Mouse (Mus musculus): ENCODE measurements around the gene Elovl1.

Elovl1 gene

DNA sequence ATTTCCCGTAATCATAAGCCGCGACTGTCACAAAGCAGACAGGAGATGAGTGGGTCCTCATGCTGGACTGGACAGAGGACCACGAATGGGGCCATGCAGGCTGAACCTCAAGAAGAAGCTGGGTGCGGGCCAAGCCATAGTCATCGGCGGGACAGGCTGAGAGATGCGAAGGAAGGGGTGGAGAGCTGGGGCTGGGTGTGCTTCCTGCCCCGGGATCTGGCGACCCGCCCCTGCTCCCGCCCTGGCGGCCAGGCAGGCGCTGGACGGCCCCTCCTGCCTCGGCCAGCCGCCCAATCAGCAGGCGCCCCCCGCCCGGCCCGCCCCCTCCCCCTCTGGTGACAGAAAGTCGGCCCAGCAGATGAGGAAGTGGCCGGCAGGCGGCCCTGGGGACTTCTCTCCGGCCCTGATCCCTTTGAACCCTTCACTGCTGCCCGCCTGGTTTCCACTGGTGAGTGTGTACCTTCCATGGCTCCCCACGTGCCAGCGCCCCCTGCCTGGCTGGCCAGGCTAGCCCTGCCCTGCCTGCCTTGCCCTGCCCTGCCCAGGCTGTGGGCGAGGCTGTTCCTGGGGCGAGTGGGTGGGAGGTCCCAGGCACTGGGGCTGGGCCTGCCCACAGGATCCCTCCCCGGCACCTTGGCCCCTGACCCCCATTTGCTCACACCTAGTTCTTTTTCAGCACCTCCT lies at the start of gene Elovl1:
Gene Elovl1 (plus strand): TSS at position 326 of the 684 bp plus-strand sequence.
- peak; percentile 81 for DNase-seq (ENCODE audit: low spot score)

DNA sequence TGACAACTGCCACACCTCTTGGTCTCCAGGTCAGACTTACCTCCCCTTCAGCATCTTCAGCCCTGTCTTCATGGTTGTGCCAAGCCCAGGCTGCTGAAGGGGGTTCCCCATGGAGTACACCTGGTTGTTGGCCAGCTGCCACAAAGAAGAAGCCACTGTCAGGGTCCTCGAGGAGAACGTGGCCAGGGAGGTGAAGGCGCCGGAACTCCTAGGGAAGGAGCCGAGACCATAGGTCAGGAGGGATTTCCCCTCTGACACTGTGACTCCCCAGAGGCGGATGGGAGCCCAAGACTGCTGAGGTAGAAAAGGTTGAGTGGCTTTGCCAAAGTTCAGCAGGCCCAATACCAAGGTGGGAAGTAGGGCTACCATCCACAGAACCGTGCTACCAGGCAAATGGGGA lies 44.6 kb upstream of the Elovl1 start:
- no peak for DNase-seq (ENCODE audit: low spot score)

DNA sequence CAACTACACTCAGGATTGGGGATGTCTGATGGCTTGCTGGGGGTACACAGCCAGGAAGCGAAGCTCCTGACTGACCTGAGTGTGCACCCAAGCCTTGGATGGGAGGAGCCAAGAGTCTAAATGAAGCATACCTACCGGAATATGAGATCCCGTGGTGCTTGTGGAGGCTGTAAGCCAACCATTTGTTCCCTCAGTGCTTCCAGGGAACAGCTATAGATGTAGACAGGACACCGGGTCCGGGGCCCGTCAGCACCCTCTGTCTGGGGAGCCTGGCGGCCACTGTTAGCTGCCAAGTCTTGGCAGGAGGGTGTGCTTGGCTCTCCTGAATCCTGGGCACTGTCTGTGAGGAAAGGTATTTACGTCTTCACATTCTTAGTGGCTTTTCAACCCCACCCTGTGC lies 40.6 kb upstream of the Elovl1 start:
- no peak for DNase-seq (ENCODE audit: low spot score)

DNA sequence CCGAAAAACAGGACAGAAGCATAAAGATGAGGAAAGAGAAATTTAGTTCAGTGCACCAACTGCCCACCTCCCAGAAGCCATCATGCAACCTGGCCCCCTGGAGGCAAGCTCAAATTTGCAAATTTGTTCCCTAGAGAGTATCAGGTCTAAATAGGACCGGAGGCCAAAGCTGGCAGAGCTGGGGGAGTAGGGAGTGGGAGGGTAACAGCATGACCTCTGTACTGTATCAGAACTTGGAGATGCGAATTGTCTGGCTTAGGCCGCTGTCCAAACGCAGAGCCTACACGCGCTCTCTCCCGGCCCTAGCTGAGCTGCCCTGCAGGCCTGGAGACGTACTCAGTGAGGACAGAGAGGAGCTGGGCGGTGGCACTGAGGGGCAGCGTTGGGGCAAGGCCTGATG lies 37.7 kb upstream of the Elovl1 start:
- DNase-seq (ENCODE audit: low spot score), result no peak

DNA sequence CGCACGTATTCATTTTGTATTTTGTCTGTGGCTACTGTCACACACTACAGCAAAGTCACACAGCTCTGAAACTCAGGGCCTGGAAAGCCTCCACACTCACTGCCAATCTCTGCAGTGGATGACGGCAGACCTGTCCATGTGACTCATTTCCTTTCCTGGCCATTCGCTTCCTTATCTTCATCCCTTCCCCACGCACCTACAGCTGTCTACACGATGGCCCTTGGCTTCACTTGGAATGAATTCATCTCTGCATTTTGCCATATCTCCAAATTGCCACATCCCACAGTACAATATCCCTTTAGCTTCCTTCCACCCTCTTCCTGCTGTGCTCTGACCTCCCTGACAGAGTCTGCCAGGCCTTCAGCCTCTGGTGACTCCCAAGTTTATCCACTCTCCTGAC lies 33.4 kb upstream of the Elovl1 start:
- no peak for DNase-seq (ENCODE audit: low spot score)

DNA sequence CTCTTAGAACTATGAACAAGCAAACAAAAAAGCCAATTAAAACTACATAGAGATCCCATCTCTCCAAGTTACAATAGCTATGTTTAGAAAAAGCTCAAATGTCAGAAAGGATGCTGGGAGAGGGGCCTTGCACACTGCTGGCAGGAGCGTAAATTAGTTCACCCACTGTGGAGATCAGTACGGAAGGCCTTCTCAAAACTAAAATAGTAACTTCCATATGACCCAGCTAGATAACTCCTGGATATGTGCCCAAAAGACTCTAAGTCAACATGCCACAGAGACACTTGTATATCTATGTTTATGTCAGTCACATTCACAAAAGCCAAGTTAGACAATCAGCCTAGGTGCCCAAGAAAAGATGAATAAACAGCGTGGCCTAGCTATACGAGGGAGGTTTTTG lies 32.6 kb upstream of the Elovl1 start:
- DNase-seq (ENCODE audit: low spot score), result no peak

DNA sequence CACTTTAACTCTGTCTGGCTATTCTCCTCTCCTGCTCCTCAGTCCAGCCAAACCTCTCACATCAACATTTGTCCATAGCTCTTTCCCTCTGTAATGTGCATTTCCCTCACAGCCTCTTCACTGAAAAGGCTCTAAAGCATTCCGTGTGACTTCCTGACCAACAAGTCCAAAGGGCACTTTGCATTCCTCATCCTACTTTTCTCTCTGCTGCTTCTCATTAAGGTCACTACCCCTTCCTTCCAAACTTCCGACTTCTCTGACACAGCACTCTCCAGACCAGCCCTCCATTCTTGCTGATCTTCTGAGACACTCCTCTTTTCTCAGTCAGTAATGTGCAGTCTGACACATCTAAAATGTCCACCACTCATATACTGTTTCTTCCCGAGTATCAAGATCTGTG lies 31.5 kb upstream of the Elovl1 start:
- DNase-seq (ENCODE audit: low spot score), result no peak

DNA sequence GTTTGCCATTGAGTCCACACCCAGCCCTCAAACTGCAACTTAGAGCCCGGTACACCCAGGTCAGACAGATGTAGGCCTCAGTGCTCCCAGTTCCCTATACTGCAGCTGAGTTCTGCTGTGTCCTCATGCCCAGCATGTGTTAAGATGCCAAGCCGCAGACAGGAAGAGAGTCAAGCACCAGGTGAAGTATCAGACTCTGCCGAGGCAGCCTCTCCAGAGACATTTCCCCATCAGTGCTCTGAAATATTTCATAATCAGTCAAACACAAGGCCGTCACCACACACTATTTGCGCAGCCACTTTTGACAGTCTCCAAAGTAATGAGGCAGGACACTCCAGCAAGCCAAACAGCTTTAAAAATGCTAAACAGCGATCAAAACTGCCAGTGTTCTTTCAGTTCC lies 29.5 kb upstream of the Elovl1 start:
- DNase-seq (ENCODE audit: low spot score), result no peak

DNA sequence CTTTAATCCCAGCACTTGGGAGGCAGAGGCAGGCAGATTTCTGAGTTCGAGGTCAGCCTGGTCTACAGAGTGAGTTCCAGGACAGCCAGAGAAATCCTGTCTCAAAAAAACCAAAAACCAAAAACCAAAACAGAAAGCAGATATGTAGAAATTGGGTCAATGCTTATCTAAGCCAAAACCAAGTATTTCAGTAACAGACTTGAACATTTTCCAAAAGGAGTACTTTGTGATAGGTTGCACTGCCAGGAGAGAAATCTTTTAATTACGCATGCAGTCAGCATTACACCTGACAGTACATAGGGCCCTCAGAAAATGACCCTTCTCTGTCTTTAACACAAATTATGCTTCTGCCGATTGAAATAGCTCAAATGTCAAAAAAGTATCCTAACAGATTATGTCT lies 26.5 kb upstream of the Elovl1 start:
- DNase-seq (ENCODE audit: low spot score), result no peak

DNA sequence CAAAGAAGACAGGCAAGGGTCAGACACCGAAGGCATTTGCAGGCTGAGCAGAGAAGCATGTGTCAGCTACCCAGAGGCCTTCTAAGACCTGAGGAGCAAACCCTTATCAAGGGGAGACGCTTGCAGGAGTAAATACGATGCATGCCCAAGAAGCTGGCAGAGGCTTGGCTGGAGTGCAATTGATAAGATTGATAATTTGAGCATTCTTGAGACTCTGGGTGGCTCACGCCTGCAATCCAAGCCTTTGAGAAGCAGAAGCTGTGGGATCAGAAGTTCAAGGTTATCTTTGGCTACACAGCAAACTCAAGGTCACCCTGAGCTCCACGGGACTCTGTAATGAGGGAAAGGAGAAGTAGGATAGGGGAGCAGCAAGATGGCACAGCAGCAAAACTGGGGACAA lies 26.0 kb upstream of the Elovl1 start:
- no peak for DNase-seq (ENCODE audit: low spot score)

DNA sequence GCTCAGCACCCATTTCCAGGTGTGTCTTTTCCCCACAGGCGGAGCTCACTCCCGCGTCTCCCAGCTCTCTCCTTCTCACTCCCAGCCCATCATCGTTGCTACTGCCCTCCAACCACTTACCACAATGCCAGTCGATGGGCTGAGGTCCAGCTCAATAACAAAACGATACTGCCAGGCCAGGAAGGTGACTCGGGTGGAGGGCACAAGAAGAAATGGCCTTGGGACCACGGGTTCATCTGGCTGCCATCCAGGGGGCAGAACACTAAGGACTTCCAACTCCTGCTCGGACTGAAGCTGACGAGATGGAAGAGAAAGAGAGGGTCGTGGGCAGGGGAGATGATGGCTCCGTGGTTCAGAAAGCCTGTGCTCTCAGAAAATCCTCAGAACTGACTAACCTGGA lies 25.2 kb upstream of the Elovl1 start:
- no peak for DNase-seq (ENCODE audit: low spot score)

DNA sequence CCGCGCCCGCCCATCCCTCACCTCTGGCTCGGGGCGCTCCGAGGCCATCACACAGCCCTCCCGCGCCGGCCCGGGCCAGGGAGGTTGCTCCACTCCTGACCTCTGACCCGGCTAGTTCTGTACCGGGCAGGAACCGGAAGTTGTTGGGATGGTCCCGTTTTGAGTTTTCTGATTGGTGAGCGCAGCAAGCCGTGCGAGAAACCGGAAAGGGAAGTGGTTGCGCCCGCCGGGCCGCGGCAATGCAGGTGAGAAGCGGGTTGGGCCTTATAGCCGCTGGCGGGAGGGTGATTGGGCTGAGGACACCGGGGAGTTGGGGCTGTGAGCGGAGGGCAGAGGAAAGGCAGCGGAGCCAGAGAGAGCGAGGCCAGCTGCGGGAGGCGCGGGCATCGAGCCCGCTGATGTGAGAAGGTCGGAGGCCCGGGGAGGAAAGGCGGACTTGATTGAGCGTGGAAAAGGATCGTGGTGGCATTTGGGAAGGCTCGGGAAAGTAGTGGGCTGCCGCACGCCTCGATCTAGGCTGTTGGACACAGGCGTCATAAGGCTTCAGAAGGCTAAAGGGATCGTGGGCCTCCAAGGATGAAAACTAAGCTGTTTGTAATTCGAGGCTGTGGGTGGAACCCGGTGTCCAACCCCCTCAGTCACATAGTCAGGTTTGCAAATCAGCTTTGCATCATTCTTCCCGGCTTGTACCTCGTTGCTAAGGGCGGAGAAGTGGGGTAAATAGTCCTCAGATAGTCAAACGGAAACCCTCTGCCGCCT lies 18.6 kb upstream of the Elovl1 start, which contains the start of the genes Szt2 and Med8:
Gene Szt2 (minus strand): TSS at position 132 of the 759 bp plus-strand sequence.
Gene Med8 (plus strand): TSS at position 196 of the 759 bp plus-strand sequence.
- peak; percentile 91 for DNase-seq (ENCODE audit: low spot score)

DNA sequence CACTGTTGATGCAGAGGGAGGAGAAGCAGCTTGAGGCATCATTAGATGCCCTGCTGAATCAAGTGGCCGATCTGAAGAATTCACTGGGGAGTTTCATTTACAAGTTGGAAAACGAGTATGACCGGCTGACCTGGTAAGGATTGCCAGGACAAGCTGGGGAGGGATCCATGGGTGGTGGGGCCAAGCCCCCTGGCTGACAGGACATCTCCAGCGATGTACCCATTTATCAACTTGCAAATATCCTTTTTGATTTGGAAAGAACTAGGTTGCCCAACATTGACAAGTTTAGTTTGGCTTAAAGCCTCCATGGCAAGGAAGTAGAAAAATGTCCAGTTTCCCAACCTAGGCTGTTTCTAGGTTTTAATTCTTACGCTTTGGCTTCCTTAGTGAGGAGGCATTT lies 17.0 kb upstream of the Elovl1 start:
- no peak for DNase-seq (ENCODE audit: low spot score)

DNA sequence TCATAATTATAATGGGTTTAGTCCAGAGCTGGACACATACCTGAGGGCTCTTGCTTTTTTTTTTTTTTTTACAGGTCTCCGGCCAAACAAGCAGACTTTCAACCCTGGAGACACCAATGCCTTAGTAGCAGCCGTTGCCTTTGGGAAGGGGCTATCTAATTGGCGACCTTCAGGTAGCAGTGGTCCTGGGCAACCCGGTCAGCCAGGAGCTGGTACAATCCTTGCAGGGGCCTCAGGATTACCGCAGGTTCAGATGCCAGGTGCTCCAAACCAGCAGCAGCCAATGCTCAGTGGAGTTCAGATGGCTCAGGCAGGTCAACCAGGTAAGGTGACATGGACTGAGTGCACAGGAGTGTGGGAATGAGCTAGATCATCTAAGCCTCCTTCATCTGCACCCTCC lies 14.3 kb upstream of the Elovl1 start:
- DNase-seq (ENCODE audit: low spot score), result no peak

DNA sequence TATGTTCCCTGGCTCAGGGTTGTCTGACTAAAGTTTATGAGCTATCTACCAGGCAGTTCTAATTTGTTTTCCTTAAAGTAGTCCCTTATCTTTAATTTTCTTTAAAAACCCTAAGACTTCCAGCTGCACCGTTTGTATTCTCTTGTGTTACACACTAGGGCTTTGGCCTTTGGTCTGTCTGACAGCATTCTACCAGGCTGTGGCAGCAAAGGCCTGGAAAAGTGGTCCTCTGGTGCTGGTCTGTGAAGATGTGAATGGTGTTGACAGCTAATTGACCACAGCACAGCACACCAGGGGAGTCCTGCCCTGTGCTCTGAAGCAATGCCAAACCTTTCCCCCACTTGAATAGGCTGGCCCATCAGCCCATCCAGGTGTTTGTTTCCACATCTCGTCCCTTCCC lies 12.1 kb upstream of the Elovl1 start:
- peak; percentile 27 for DNase-seq (ENCODE audit: low spot score)

DNA sequence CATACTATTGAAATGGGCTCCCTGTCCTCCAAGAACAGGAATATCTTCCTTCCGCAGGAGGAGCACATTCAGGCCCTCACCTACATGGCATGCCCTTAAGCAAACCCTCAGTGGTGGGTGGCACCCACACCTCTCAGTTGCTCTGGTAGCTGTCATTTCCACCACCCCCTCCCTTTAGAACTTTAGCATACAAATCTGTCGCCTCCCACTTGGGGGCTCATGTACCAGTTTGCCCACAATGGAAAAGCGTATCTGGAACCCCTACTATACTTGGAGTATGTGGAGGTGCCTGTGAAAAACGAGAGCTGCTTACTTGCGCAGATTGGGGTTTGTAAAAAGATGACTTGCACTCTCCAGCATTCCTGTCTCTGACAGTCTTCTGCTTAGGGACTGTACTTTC lies 11.6 kb upstream of the Elovl1 start:
- DNase-seq (ENCODE audit: low spot score), result no peak

DNA sequence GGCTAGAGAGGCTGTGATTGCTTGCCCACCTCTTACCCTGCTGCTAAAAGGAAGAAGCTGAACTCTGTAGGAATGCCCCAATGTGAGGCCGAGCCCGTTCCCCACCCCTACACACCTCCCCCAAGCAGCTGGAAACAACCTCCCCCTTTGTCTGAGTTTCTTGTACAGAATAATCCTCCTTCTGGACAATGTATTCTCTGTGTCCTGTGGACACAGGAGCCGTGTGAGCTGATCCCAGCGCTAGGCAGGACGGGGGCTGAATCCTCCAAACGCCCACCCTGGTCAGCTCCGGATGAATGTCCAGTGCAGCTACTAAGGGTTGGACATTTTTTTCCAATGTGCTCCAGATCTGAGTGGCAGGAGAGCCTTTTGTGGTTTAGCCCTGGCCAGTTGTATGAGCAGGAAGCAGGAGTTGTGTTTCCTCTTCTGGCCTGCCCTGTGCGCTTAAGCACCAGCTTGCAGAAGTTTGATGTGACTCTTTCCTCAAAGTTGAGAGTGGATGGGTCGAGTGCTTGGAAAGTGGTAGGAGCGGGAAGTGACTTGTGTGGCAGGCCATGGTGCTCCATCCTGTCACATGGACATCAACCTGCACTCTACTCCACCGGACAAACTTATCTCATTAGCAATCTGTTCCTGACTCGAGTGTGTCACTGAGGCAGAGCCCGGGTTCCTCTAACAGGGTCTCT lies 10.6 kb upstream of the Elovl1 start:
- DNase-seq (ENCODE audit: low spot score), result peak; percentile 34

DNA sequence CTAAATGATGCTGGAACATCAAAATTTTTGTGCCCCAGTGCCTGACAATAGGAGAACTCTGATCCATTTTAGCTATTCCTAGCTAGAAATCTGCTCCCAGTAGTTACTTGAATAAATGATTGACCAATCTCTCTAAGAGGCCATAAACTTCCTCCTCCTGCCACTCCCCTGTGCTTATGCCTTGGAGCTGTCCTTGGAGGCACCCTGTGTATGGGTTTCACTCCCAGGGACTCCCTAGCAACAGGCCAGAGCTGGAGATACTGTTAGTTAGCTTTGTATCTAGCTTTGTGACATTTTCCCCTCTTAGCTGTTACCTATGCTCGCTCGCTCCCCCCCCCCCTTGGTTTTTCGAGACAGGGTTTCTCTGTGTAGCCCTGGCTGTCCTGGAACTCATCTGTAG lies 6.5 kb upstream of the Elovl1 start:
- DNase-seq (ENCODE audit: low spot score), result no peak

DNA sequence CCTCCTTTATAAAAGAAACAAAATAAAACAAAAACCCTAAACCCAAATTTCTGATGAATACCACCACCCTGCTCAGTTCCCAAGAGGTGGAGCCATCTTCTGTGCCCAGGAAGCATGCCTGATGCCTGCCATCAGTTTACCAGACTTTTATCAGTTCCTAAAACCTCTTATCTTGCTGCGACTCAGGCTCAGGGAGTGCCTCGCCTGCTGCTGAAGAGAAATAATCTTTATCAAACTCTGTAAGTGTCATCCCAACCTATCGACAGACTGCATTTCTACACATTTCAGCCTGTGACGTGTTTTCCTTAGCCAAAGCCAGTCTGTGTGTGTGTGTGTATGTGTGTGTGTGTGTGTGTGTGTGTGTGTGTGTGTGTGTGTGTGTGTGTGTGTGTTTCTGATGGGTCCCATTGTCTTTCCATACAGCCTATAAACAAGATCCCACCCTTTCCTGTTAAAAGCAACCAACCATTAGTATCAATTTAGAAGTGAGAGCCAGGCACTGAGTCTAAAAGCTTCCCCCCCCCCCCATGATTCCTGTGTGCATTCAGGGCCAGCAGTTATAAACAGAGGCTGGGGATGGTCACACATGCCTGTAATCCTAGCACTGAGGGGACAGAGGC lies 3.2 kb upstream of the Elovl1 start:
- no peak for DNase-seq (ENCODE audit: low spot score)

DNA sequence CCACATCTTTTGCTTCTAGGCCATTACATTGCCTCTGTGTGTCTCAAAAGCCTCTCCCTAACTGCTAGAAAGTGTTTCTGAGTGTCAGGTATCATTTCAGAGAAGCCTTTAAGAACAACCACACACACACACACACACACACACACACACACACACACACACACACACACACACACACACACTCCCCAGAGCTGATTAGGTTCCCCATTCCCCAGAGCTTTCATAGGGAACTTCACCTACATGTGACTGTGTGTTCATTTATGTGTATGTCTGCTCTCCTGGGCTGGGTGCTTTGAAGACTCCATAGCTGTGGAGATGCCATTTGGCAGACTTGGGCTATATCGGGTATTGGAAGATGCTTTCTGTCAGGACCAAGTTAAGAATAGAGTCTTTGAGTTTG lies 2.5 kb upstream of the Elovl1 start:
- no peak for DNase-seq (ENCODE audit: low spot score)

DNA sequence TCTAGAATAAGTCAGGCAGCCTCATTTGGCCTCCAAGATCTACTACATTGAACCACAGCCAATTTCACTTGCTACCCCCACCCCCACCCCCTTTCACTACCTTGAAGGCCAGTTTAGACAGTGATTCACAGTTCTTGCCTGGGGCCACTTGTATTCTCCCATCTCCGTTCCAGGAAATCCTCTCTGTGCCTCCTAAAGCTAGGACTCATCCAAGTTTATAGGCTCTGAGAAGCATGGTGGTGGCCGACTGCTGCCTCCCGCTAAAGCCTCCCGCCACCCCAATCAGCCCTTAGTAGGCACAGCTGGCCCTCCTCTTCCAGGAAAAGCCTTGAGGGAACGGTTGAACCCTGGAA lies 502 bp upstream of the Elovl1 start:
- no peak for DNase-seq (ENCODE audit: low spot score)

DNA sequence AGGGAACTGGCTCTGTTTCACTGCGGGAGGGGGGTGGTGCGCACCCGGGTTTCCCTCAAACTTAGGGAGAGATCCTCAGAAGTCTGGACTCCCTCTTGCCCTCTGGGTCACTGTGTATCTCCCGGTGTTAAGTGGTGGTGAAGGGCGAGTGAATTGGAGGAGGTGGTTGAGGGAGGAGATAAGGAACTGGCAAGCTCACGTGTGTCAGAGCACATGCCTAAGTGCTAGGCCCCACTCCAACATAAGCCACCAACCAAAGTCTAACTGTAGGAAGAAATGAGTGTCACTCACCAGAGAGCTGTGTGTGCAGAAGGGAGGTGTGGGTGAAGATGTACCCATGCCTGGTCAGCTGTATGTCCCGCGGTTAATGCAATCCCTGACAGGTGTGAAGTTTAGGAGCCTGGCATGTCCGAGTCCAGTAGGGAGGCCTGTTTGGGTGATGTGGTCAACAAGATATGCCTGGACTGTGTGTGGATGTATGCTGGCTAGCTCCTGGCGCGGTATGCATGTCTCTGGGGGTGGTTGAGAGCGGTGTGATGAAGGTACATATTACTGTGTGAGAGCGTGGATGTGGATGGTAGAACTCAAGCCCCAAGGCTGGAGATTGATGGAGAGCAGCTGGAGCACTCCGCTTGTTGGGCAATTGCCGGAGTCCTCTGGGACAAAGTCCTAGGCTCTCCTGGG lies 780 bp downstream of the Elovl1 start:
- no peak for DNase-seq (ENCODE audit: low spot score)

Data from layer of hippocampus, adult 11-12 months (tissue).